Mouse (Mus musculus): ENCODE data around the gene Cecr2. TPM values are rescaled to one million over a fixed set of nuclear protein-coding genes. Genes with fewer than 3 reads are reported as not detected.
A peak's percentile ranks its signal among the peaks of the same experiment; 100 is the strongest.

Gene Cecr2
- total and polyA plus RNA-seq, 2 experiments = 5.1 to 9.3 TPM

DNA sequence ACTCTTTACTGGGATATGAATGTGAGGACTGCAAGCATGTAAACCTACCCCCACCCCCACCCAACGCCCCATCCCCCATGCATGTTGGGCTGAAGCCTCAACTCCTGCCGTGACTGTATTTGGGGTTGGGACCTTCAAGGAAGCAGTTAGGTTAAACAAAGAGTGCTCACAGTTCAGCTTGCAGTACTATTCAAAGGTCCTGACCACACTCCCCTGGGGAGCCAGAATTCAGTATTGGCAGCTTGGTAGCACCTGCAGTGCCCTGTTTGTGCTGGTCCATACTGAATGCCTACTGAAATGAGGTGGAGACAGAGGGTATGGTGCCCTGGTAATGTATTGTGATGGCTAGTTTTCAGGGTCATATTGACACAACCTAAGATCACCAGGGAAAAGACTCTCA lies 39.1 kb upstream of the Cecr2 start:
- TF ChIP-seq CTCF (IDR thresholded peaks at IDR 0.05; ENCODE audit: low read depth, low read length) (no peak), POLR2A (IDR thresholded peaks at IDR 0.05; ENCODE audit: extremely low read depth, insufficient read depth, low read length) (no peak)
- no peaks in the 10 kb centered on the region for H3K36me3 ChIP-seq (ENCODE audit: control insufficient read depth, insufficient read depth, low read length)
- peaks cover 2% of the 10 kb centered on the region; the same call in 1 of the 2 replicates for H3K4me1 ChIP-seq (ENCODE audit: control insufficient read depth, insufficient read depth, low read length)
- no peak overlapping the region for H3K9ac ChIP-seq (ENCODE audit: low read depth, low read length)
- no peaks in the 10 kb centered on the region for H3K27me3 ChIP-seq (ENCODE audit: control insufficient read depth, insufficient read depth, low read length)
- no peak overlapping the region for H3K27ac ChIP-seq (replicated peaks; ENCODE audit: insufficient read depth, low read depth, low read length)
- 55% methylated on average over 2 of the region's 2 CpGs for WGBS
- no peaks in the 10 kb centered on the region for H3K79me2 ChIP-seq (ENCODE audit: control insufficient read depth, insufficient read depth, low read length)
- no peak overlapping the region for H3K4me3 ChIP-seq (ENCODE audit: insufficient read depth, low read depth, low read length)
- no peak for DNase-seq (ENCODE audit: extremely low read depth, low read depth, low spot score)

DNA sequence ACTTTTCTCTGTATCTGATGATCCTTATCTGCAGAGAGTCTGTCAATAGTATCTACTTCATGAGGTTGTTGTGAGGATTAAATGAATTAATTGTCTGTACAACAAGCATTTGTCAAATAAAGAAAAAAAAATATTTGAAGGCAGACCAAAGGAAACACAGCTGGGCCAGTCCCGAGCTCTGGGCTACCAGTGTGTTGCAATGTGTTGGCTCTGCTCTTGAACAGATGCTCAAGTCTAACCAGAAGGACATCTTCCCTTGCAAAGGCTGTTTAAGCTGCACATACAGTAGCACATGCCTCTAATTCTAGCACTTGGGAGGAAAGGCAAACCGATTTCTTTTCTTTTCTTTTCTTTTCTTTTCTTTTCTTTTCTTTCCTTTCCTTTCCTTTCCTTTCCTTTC lies 37.2 kb upstream of the Cecr2 start:
- no peak overlapping the region for H3K27ac ChIP-seq (replicated peaks; ENCODE audit: insufficient read depth, low read depth, low read length)
- peak; percentile 69 for DNase-seq (ENCODE audit: extremely low read depth, low read depth, low spot score)
- no peak overlapping the region for H3K9ac ChIP-seq (ENCODE audit: low read depth, low read length)
- no peaks in the 10 kb centered on the region for H3K27me3 ChIP-seq (ENCODE audit: control insufficient read depth, insufficient read depth, low read length)
- H3K79me2 ChIP-seq (ENCODE audit: control insufficient read depth, insufficient read depth, low read length) = no peaks in the 10 kb centered on the region
- H3K4me3 ChIP-seq (ENCODE audit: insufficient read depth, low read depth, low read length) = no peak overlapping the region
- TF ChIP-seq CTCF (IDR thresholded peaks at IDR 0.05; ENCODE audit: low read depth, low read length) (no peak), POLR2A (IDR thresholded peaks at IDR 0.05; ENCODE audit: extremely low read depth, insufficient read depth, low read length) (no peak)
- H3K36me3 ChIP-seq (ENCODE audit: control insufficient read depth, insufficient read depth, low read length) = no peaks in the 10 kb centered on the region
- H3K4me1 ChIP-seq (ENCODE audit: control insufficient read depth, insufficient read depth, low read length) = peaks cover 2% of the 10 kb centered on the region; the same call in 1 of the 2 replicates
- 51% methylated on average over 2 of the region's 2 CpGs for WGBS

DNA sequence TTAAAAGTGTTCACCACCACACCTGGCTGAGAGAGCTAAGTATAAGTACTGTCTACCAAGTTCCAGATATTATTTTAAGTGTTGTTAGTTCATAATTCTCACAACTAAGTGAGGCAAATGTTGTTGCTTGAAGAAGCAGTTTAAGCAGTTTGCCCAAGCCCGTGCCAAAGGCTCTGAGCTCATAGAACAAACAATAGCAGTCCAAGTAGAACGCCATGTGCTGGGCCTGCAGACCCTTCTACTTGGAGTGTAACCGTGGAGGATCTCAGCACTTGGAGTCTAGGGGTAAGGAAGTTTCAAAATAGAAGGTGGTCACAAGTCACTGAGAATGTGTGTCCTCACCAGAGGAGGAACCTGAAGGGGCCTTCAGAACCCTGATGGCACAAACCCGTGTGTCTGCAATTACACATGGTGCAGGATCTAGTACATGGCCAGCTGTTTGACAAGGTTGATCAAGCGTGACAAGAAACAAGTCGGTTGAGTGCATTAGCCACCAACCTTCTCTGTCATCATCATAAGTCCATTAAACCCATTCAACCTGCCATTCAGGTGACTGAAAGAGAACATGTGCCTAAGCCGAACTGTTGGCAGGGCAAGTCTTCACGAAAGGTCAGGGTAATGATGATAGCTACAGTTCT lies 30.7 kb upstream of the Cecr2 start:
- DNase-seq (ENCODE audit: extremely low read depth, low read depth, low spot score) = no peak
- Histone ChIP-seq H3K4me1 (ENCODE audit: control insufficient read depth, insufficient read depth, low read length) (no peaks in the 10 kb centered on the region), H3K4me3 (ENCODE audit: insufficient read depth, low read depth, low read length) (no peak overlapping the region), H3K36me3 (ENCODE audit: control insufficient read depth, insufficient read depth, low read length) (no peaks in the 10 kb centered on the region), H3K79me2 (ENCODE audit: control insufficient read depth, insufficient read depth, low read length) (no peaks in the 10 kb centered on the region), H3K9ac (ENCODE audit: low read depth, low read length) (no peak overlapping the region), H3K27ac (replicated peaks; ENCODE audit: insufficient read depth, low read depth, low read length) (no peak overlapping the region), H3K27me3 (ENCODE audit: control insufficient read depth, insufficient read depth, low read length) (no peaks in the 10 kb centered on the region)
- TF ChIP-seq CTCF (IDR thresholded peaks at IDR 0.05; ENCODE audit: low read depth, low read length) = no peak
- no peak for TF ChIP-seq POLR2A (IDR thresholded peaks at IDR 0.05; ENCODE audit: extremely low read depth, insufficient read depth, low read length)
- 90% methylated on average over 8 of the region's 8 CpGs for WGBS

DNA sequence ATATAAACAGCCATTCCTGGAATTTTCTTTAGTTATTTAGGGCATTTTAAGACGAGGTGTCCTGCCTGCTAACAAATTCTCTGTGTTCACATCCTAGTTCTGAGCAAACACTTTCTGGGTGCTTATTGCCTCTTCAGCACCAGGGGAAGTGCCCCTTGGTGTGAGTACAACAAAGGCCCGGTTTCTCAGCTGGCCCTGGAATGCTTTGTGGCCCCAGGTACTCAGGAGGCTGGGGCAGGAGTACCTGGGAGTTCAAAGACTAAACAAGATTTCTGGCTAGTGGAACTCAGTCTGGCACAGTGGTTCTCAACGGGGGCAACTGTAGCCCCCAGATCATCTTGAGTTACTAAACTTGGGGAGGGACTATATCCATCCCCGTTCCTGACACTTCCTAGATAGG lies 26.6 kb upstream of the Cecr2 start:
- no peak for DNase-seq (ENCODE audit: extremely low read depth, low read depth, low spot score)
- Histone ChIP-seq H3K4me1 (ENCODE audit: control insufficient read depth, insufficient read depth, low read length) (no peaks in the 10 kb centered on the region), H3K27ac (replicated peaks; ENCODE audit: insufficient read depth, low read depth, low read length) (no peak overlapping the region), H3K79me2 (ENCODE audit: control insufficient read depth, insufficient read depth, low read length) (no peaks in the 10 kb centered on the region), H3K4me3 (ENCODE audit: insufficient read depth, low read depth, low read length) (no peak overlapping the region), H3K27me3 (ENCODE audit: control insufficient read depth, insufficient read depth, low read length) (no peaks in the 10 kb centered on the region), H3K9ac (ENCODE audit: low read depth, low read length) (no peak overlapping the region), H3K36me3 (ENCODE audit: control insufficient read depth, insufficient read depth, low read length) (no peaks in the 10 kb centered on the region)
- TF ChIP-seq CTCF (IDR thresholded peaks at IDR 0.05; ENCODE audit: low read depth, low read length) (no peak), POLR2A (IDR thresholded peaks at IDR 0.05; ENCODE audit: extremely low read depth, insufficient read depth, low read length) (no peak)
- 68% methylated on average over 4 of the region's 4 CpGs for WGBS

DNA sequence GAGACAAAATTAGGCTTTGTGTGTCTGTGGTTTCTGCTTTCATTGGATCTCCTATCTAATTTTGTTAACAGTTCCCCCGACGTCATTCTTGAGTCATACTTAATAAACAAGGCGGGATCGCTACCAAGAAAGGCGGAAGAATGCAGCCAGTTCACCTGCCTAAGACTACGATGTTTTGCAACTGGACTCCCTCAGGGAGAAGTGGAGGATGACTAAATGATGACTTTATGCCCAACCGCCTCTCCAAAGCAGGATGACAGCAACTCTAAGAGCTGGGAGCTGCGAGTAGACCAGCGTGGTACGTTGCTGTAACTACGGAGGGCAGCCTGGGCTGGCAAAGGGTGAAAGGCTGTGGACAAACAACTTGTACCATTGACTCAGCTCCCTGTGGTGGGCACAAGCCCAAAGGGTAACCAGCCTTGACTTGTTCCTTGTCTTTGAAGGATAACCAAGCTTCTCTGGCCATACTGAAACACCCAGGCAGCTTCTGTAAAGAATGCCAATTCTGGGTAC lies 24.2 kb upstream of the Cecr2 start:
- H3K27ac ChIP-seq (replicated peaks; ENCODE audit: insufficient read depth, low read depth, low read length) = no peak overlapping the region
- H3K4me3 ChIP-seq (ENCODE audit: insufficient read depth, low read depth, low read length) = no peak overlapping the region
- no peak overlapping the region for H3K9ac ChIP-seq (ENCODE audit: low read depth, low read length)
- no peaks in the 10 kb centered on the region for H3K36me3 ChIP-seq (ENCODE audit: control insufficient read depth, insufficient read depth, low read length)
- H3K27me3 ChIP-seq (ENCODE audit: control insufficient read depth, insufficient read depth, low read length) = no peaks in the 10 kb centered on the region
- no peaks in the 10 kb centered on the region for H3K4me1 ChIP-seq (ENCODE audit: control insufficient read depth, insufficient read depth, low read length)
- no peaks in the 10 kb centered on the region for H3K79me2 ChIP-seq (ENCODE audit: control insufficient read depth, insufficient read depth, low read length)
- DNase-seq (ENCODE audit: extremely low read depth, low read depth, low spot score) = no peak
- WGBS = 95% methylated on average over 11 of the region's 11 CpGs
- no peak for TF ChIP-seq POLR2A (IDR thresholded peaks at IDR 0.05; ENCODE audit: extremely low read depth, insufficient read depth, low read length)
- TF ChIP-seq CTCF (IDR thresholded peaks at IDR 0.05; ENCODE audit: low read depth, low read length) = no peak

DNA sequence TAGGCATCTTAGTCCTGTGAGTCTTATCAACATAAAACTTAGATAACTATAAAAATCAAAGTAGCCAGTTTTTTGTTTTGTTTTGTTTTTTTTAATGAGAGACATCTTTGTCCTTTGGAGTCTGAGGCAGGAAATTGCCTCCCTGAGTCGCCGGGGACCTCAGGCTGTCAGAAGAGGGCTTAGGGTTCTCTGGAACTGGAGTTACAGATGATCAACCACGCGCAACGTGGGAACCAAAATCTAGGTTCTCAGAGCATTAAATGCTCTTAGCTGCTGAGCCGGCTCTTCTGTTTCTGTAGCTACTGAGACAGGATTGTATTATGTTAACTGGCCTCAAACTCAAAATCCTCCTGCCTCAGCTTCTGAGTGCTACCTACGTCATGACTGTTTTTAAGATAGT lies 22.4 kb upstream of the Cecr2 start:
- no peaks in the 10 kb centered on the region for H3K4me1 ChIP-seq (ENCODE audit: control insufficient read depth, insufficient read depth, low read length)
- H3K79me2 ChIP-seq (ENCODE audit: control insufficient read depth, insufficient read depth, low read length) = no peaks in the 10 kb centered on the region
- H3K4me3 ChIP-seq (ENCODE audit: insufficient read depth, low read depth, low read length) = no peak overlapping the region
- 86% methylated on average over 7 of the region's 7 CpGs for WGBS
- H3K36me3 ChIP-seq (ENCODE audit: control insufficient read depth, insufficient read depth, low read length) = no peaks in the 10 kb centered on the region
- no peaks in the 10 kb centered on the region for H3K27me3 ChIP-seq (ENCODE audit: control insufficient read depth, insufficient read depth, low read length)
- TF ChIP-seq POLR2A (IDR thresholded peaks at IDR 0.05; ENCODE audit: extremely low read depth, insufficient read depth, low read length) (no peak), CTCF (IDR thresholded peaks at IDR 0.05; ENCODE audit: low read depth, low read length) (no peak)
- no peak overlapping the region for H3K9ac ChIP-seq (ENCODE audit: low read depth, low read length)
- no peak overlapping the region for H3K27ac ChIP-seq (replicated peaks; ENCODE audit: insufficient read depth, low read depth, low read length)
- no peak for DNase-seq (ENCODE audit: extremely low read depth, low read depth, low spot score)
